Mouse (Mus musculus) neural tube, embryonic 14.5 days (tissue): ENCODE measurements around the gene Pon3. TPM values are rescaled to one million over a fixed set of nuclear protein-coding genes. Genes with fewer than 3 reads are reported as not detected.

ENCODE experiments used
- ATAC-seq: fragments of 200-750 bp; cut with Nextera tagmentation; 2 replicates; pipeline ENCODE4 v1.8.0; 2017; ENCODE audit warnings: low read depth, mild to moderate bottlenecking, moderate TSS enrichment, moderate library complexity
- H3K27ac ChIP-seq: fragments of 300-500 bp; sonication (generic); 2 replicates; pipeline ENCODE4 v1.5.1; 2014; ENCODE audit warnings: low read depth, mild to moderate bottlenecking, control low read depth, low read length, moderate library complexity, mixed read lengths
- H3K27me3 ChIP-seq: fragments of 300-500 bp; sonication (generic); 2 replicates; pipeline ENCODE4 v1.6.1; 2014; ENCODE audit warnings: low read length; ENCODE audit not compliant: control insufficient read depth, insufficient read depth
- H3K36me3 ChIP-seq: fragments of 300-500 bp; sonication (generic); 2 replicates; pipeline ENCODE4 v1.6.1; 2014; ENCODE audit warnings: low read length, mixed read lengths; ENCODE audit not compliant: control insufficient read depth, insufficient read depth
- H3K4me1 ChIP-seq: fragments of 300-500 bp; sonication (generic); 2 replicates; pipeline ENCODE4 v1.6.1; 2014; ENCODE audit warnings: low read length; ENCODE audit not compliant: control insufficient read depth, insufficient read depth
- H3K4me2 ChIP-seq: fragments of 300-500 bp; sonication (generic); 2 replicates; pipeline ENCODE4 v1.6.1; 2014; ENCODE audit warnings: mild to moderate bottlenecking, low read depth, low read length, control low read depth
- H3K4me3 ChIP-seq: fragments of 300-500 bp; sonication (generic); 2 replicates; pipeline ENCODE4 v1.5.1; 2014; ENCODE audit warnings: low read depth, low read length, control low read depth, mixed read lengths
- H3K9ac ChIP-seq: fragments of 300-500 bp; sonication (generic); replicated peaks from 2 replicates; pipeline ENCODE4 v1.6.1; 2014; ENCODE audit warnings: low read depth, mild to moderate bottlenecking, control low read depth, low read length, mixed read lengths
- H3K9me3 ChIP-seq: fragments of 300-500 bp; sonication (generic); 2 replicates; pipeline ENCODE4 v1.6.1; 2016; ENCODE audit warnings: low read length; ENCODE audit not compliant: control insufficient read depth
- WGBS: fragments of 180-500 bp; shearing (Covaris S2); extraction: QIAGEN DNeasy Blood & Tissue Kit; methylation state at CpG from one replicate; pipeline ENCODE4 v1.1.7; 2014; 5-methylcytosine and 5-hydroxymethylcytosine counted together
- polyA plus RNA-seq: library from polyadenylated mRNA; unstranded; fragments of >200 nt; fragmentation: Nextera tagmentation; extraction: Ambion mirVana; gene quantifications from 2 replicates; pipeline ENCODE4 v1.2.1, GENCODE M21; 2014

Pon3 gene
- polyA plus RNA-seq = 2.7 and 5.8 TPM in 2 replicates

DNA sequence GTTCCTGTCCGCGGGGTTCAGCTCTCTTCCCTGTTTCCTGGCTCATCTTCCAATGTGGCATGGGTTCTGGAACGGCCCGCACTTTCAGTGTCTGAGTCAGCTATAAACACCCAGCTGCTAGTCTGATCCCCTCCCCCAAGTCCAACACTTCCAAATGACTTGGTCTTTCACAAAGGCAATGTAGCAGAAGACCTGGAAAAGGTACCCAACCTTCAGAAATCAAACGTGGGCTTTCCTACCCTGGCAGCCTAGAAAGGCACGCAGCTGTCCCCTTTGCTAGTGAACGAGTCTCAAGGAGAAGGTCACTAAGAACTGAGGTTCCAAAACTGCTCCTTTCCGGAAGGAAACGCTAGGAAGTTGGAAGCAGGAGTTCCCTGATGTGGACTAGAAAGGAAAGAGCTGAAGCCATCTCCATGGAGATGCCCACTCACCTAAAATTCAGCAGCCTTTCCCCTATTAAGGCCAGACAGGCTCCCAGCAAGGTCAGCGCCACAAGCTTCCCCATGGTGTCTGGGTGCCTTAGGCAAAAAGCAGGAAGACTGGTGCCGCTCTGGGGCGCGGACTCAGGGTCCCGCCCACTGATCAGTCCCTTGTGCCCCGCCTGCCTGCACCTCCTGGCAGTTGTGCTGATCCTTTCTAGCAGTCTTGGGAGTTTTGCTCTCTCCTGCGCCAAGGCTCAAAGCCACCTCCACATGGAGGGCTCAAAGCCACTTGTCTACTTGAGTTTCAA lies at the start of gene Pon3:
Gene Pon3, minus strand, starts transcription at position 565 of the 730 bp plus-strand sequence.
- no peak within 1 kb of the TSS for H3K9ac ChIP-seq
- H3K9me3 ChIP-seq = no peaks in the 10 kb centered on the region
- WGBS = 6% methylated on average over 16 of the region's 16 CpGs
- no peaks in the 10 kb centered on the region for H3K27me3 ChIP-seq
- no peaks in the 10 kb centered on the region for H3K4me1 ChIP-seq
- peak; percentile 60; the same call in 1 of the 2 replicates for ATAC-seq
- peak within 1 kb of the TSS; percentile 15; the same call in 1 of the 2 replicates for H3K4me3 ChIP-seq
- peak within 1 kb of the TSS; percentile 32 for H3K4me2 ChIP-seq
- H3K27ac ChIP-seq = no peak within 1 kb of the TSS
- H3K36me3 ChIP-seq = no peaks in the 10 kb centered on the region

DNA sequence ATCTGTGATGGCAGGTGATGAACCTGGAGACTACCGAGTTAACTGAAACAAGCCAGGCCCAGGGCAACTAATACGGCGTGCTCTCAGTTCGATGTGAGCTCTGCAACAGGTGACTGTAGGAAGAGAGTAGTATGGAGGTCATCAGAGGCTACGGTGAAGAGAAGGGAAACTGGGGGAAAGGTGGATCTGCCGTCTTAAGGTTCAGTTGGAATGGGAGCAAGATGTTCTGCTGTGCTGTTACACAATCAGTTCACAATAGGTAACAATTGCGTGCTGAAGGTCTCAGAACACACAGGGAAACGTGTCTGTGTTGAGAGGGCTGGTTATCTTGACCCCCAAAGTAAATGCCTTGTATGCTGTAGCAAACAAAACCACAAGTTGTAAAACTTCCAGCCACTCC lies 48.9 kb upstream of the Pon3 start:
- ATAC-seq = no peak
- Histone ChIP-seq H3K36me3 (no peaks in the 10 kb centered on the region), H3K4me2 (no peak overlapping the region), H3K9me3 (no peaks in the 10 kb centered on the region), H3K27ac (no peak overlapping the region), H3K4me1 (no peaks in the 10 kb centered on the region), H3K27me3 (no peaks in the 10 kb centered on the region), H3K9ac (no peak overlapping the region), H3K4me3 (no peak overlapping the region)
- WGBS = 86% methylated on average over 8 of the region's 8 CpGs

DNA sequence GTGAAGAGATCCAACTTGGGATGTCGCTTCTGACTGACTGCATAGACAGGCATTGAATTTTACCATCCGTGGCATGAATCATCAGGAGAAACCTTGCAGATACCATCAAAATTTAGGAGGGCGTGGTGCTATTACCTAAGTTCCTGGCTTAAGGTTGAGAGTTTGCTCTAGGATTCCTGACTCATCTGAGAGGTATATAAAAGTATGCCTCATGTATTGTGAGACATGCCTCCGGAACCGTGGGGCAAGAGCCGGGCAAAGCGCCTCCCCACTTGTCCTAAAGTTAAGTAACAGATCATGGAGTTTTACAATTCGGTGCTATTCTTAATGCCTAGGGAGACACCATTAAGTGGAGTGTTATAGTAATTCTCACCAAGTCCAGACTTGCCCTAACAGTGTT lies 44.5 kb upstream of the Pon3 start:
- H3K36me3 ChIP-seq = no peaks in the 10 kb centered on the region
- H3K4me2 ChIP-seq = no peak overlapping the region
- 0 out of 2 replicates have a peak, but pooled peaks cover 4% of the 10 kb centered on the region for H3K27me3 ChIP-seq
- no peak overlapping the region for H3K4me3 ChIP-seq
- ATAC-seq = no peak
- H3K27ac ChIP-seq = no peak overlapping the region
- H3K9ac ChIP-seq = no peak overlapping the region
- no peaks in the 10 kb centered on the region for H3K9me3 ChIP-seq
- no peaks in the 10 kb centered on the region for H3K4me1 ChIP-seq
- WGBS = 89% methylated on average over 8 of the region's 8 CpGs

DNA sequence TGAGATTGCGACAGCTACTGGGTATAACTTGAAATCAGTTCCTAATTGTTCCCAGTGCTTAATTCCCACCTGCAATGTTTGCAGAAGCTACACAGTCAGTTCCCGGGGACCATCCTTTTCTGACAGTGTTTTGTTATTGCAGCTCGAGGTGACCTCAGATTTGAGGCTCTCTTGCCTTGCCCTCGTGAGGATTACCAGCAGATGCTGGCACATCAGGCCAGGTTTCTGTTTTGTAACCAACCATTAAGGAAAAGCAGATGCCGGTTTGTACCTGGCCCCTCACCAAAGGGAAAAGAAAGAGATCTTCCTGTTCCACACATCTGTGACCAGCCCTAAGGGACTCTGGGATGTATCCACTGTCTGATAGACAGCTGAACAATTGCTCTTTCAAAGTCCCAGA lies 43.5 kb upstream of the Pon3 start:
- no peak overlapping the region for H3K27ac ChIP-seq
- ATAC-seq = no peak
- no peaks in the 10 kb centered on the region for H3K9me3 ChIP-seq
- no peak overlapping the region for H3K9ac ChIP-seq
- no peak overlapping the region for H3K4me3 ChIP-seq
- no peaks in the 10 kb centered on the region for H3K36me3 ChIP-seq
- 0 out of 2 replicates have a peak, but pooled peaks cover 4% of the 10 kb centered on the region for H3K27me3 ChIP-seq
- whole genome bisulfite sequencing = 68% methylated on average over 5 of the region's 5 CpGs
- H3K4me2 ChIP-seq = no peak overlapping the region
- H3K4me1 ChIP-seq = no peaks in the 10 kb centered on the region

DNA sequence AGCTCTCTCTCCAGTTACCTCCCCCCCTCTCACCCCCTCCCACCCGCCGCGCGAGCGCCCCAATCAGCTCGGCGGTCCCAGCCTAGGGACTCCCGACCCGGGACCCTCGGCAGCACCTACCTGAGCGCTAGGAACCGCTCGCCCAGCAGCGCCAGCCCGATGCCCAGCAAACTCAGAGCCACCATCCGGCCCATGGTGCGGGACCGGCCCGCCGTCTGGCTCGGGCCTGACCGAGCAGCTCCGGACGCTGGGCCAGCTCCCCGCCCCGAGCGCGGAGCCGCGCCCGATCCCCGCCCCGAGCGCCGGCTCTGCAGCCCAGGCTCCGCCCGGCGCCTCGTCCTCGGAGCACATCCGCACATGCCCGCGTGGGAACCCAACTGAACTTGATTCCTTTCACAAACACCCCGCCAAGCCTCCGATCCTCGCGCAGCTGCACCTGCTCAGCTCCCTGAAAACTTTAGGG lies 42.0 kb upstream of the Pon3 start, which contains the start of gene Pon2:
Gene Pon2, minus strand, starts transcription at position 364 of the 463 bp plus-strand sequence.
- peak within 1 kb of the TSS; percentile 95 for H3K4me2 ChIP-seq
- peak within 1 kb of the TSS; percentile 48 for H3K9ac ChIP-seq
- 0 out of 2 replicates have a peak, but pooled peaks cover 4% of the 10 kb centered on the region for H3K27me3 ChIP-seq
- no peaks in the 10 kb centered on the region for H3K4me1 ChIP-seq
- peak; percentile 95 for ATAC-seq
- H3K9me3 ChIP-seq = no peaks in the 10 kb centered on the region
- peak within 1 kb of the TSS; percentile 48; the same call in 1 of the 2 replicates for H3K27ac ChIP-seq
- under 1% methylated on average over 39 of the region's 47 CpGs for WGBS
- no peaks in the 10 kb centered on the region for H3K36me3 ChIP-seq
- peak within 1 kb of the TSS; percentile 53 for H3K4me3 ChIP-seq

DNA sequence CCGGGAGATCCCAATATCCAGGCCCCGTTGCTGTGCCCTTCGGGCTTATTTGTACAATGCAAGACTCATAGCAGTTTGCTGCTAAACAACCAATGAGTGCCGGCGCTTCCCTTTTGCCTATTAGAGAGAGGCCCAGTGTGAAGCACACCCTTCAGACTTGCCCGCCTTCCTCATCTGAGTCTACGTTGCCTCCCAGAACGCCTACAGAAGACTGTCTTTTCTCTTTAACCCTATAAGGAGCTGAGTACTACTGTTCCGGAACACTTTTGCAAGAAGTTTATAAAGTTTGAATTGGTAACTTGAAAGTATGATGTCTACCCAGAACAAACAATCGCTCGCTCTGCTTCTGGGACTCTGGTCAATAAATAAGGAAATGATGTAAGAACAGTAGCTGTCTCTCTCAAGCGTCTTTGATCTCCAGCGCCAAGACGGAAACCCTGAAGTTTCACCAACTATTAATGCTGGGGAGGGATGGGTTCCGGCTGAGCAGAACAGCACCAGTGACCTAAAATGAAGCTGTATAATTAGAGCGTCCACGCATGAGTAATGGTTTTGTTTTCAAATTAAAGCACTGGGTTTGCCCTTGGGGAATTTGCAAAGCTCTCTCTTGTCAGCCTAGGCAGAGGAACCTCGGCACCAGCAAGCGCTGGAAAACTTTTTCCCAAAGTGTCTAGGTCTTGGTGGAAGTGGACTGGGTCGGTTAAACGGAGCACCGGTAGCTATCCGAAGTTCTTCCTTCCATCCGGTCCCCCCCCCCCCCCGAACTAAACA lies 41.4 kb upstream of the Pon3 start:
- H3K4me2 ChIP-seq = peak overlapping the region; percentile 95
- H3K36me3 ChIP-seq = no peaks in the 10 kb centered on the region
- H3K27me3 ChIP-seq = 0 out of 2 replicates have a peak, but pooled peaks cover 4% of the 10 kb centered on the region
- peak; percentile 56; the same call in 1 of the 2 replicates for ATAC-seq
- peak overlapping the region; percentile 48; the same call in 1 of the 2 replicates for H3K27ac ChIP-seq
- no peaks in the 10 kb centered on the region for H3K4me1 ChIP-seq
- H3K4me3 ChIP-seq = peak overlapping the region; percentile 53
- no peaks in the 10 kb centered on the region for H3K9me3 ChIP-seq
- peak overlapping the region; percentile 48 for H3K9ac ChIP-seq
- WGBS = 5% methylated on average over 25 of the region's 25 CpGs

DNA sequence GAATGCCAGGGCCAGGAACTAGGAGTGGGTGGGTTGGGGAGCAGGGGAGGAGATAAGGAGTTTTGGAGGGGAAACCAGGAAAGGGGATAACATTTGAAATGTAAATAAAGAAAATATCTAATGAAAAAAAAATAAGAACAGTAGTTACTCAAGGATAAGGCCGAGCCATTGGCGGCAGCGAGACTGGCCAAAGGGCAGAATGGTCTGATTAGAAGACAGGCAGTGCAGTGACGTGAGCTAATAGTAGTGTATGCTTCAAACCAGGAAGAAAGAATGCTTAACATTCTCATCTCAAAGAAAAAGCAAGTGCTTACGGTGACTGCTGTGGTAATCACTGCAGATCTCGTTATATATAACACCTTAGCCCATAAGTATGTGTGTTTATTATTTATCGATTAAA lies 40.0 kb upstream of the Pon3 start:
- Histone ChIP-seq H3K9ac (no peak overlapping the region), H3K27ac (no peak overlapping the region), H3K27me3 (0 out of 2 replicates have a peak, but pooled peaks cover 4% of the 10 kb centered on the region), H3K36me3 (no peaks in the 10 kb centered on the region), H3K4me2 (no peak overlapping the region), H3K9me3 (no peaks in the 10 kb centered on the region), H3K4me3 (no peak overlapping the region), H3K4me1 (no peaks in the 10 kb centered on the region)
- no peak for ATAC-seq
- 96% methylated on average over 7 of the region's 7 CpGs for WGBS

DNA sequence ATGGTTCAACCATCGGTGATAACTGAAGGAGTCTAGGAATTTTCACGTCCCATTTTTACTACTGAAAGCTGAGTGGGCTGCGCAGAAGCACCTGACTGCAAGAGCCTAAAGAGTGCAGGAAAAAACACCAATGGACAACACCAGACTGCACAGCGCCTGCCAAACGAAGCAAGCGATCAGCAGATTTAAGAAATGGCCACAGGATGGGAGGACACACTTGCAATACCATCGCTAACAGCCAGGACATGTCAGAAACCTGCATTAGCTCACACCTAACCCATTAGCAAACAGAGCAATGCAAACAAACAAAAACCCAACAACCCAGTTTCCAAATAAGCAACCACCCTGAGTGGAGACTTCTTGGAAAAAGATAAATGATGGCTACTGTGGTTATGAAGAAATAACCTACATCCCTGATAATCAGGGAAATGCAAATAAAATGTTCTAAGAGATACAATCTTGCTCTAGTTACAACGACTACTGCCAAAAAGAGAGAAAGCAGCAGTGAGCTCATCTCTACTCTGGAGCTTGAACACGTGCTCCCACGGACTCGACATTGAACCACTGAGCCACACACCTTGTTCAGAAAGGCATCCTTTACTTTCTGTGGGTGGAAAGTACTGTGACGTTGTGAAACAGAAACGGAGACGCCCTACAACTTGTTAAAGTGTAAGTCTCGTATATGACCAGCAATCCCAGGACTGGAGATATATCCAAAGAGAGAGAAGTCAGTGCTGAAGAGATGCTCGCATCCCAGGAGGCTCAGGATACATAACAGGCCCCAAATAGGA lies 38.8 kb upstream of the Pon3 start:
- Histone ChIP-seq H3K9me3 (no peaks in the 10 kb centered on the region), H3K4me2 (no peak overlapping the region), H3K36me3 (no peaks in the 10 kb centered on the region), H3K9ac (no peak overlapping the region), H3K4me3 (no peak overlapping the region), H3K27ac (no peak overlapping the region), H3K27me3 (0 out of 2 replicates have a peak, but pooled peaks cover 4% of the 10 kb centered on the region), H3K4me1 (no peaks in the 10 kb centered on the region)
- no peak for ATAC-seq
- 98% methylated on average over 16 of the region's 16 CpGs for WGBS
